Mouse (Mus musculus) adrenal gland, adult 18-20 months (tissue): ENCODE measurements around the gene Olfr224. TPM values are rescaled to one million over a fixed set of nuclear protein-coding genes. Genes with fewer than 3 reads are reported as not detected.
A peak's percentile ranks its signal among the peaks of the same experiment; 100 is the strongest.
"Not testable (repeated sequence)": the region's sequence is repeated elsewhere in the genome, so short reads cannot be mapped to it uniquely, and the experiment has no call there.

Experiments used
- DNase-seq, 2 experiments: peaks; one replicate each; pipeline ENCODE4 v3.0.0; 2021 to 2022; ENCODE audit warnings: low spot score in 2 of 2
- long read RNA-seq, 2 experiments: library from polyadenylated mRNA; stranded (forward); transcript quantifications; one replicate each; pipeline ENCODE4 v2.0.0; 2021
- total RNA-seq, 2 experiments: library from RNA; stranded (reverse); gene quantifications; 1 replicate in 1 of 2; 2 replicates in 1 of 2; pipeline ENCODE4 v1.2.3; 2021

The Olfr224 gene
- not detected for total RNA-seq
- long read RNA-seq, experiment 1, result 0 reads
- long read RNA-seq, experiment 2, result 0 reads

DNA sequence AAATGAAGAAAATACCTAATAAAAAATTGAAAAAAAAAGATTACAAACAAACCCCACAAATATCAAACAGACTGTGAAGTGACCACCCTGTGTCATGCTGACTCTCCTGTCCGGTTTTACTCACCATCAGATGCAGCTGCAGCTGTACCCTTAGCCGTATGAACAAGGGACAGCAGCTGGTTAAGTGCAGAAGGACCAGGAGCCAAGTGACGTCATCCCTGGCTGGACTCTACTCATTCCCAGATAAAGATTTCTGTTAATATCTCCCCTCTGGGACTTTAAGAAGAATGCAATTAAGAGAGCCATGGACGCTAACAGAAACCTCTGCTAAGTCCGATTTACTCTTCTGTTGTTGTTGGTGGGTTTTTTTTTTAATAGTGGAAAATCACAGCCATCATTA, at the start of gene Olfr224:
TSS of gene Olfr224 (minus strand) at position 149 of the 400 bp plus-strand sequence.
- DNase-seq, result no peak

DNA sequence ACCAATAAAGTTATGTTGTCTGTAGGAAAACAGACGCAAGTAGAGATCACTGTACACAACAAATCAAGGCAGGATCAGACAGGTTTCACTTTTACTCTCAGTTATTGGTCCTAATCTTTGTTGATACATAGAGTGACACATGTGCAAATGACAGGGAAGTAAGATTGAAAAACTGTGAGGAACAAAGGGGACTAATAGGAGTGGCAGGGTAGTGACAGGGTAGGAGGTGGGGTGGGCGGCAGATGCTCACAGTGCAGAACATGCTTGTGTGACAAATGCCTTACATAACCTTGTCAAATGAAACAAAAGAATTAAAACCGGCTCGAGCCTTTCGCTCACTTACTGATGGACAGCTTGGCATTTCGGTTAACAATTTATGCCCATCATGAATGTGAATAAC, 48.4 kb upstream of the Olfr224 start:
- no peak for DNase-seq

DNA sequence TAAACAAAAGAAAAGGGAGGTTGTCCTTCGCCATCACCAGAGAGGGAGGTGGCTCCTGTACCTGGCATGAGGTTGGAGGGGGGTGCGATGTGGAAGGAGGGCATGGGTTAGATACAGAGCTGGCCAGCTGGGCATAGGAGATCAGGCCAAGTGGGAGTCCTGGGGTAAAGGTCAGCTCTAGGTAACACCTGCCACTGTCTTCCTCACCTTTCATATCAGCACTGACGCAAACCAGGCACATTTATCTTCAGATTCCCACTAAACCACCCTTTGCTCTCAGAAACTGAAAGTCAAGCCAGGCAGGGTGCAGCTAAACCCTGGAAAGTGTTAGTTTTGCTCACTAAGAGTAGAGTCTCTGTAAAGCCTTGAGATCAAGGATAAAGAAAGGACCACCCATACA, 48.0 kb upstream of the Olfr224 start:
- DNase-seq, result no peak

DNA sequence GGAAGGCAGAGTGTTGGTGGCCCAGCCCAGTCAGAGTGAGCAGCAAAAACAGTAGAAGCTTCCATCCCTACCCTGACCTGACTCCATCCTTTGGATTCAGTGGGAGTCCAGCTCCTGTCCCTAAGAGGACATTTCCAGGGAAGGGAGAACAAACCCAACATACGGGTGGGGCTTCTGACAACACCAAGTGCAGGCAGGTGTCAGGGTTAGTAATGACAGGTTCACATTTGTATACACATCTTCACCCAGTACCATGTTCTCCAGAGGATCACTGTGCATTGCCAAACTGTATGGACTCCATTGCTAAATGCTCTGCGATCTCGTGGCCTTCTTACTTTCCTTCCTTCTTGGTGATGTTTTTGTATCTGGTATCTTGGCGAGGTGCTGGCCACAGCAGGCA, 45.6 kb upstream of the Olfr224 start, which contains the start of gene 2210407C18Rik:
TSS of gene 2210407C18Rik (minus strand) at position 101 of the 400 bp plus-strand sequence.
- DNase-seq, result no peak

DNA sequence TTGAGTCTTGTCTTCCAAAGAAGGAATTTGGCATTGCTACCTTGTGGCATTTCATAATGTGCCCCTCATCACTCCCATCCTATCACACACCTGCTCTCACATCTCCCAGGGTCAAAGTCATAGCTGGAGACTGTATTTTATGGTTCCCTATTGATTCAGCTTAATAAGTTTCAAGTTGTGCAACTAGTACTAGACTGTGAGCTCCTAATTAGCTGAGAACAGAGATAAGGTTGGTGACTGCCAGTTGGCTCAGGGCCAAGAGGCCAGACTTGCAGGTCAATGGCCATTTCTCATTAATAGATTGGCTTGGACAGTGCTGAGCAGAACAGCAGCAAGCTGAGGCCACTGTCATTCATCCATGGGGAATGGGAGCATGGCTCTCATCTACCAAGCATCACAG, 44.2 kb upstream of the Olfr224 start:
- DNase-seq, result no peak

DNA sequence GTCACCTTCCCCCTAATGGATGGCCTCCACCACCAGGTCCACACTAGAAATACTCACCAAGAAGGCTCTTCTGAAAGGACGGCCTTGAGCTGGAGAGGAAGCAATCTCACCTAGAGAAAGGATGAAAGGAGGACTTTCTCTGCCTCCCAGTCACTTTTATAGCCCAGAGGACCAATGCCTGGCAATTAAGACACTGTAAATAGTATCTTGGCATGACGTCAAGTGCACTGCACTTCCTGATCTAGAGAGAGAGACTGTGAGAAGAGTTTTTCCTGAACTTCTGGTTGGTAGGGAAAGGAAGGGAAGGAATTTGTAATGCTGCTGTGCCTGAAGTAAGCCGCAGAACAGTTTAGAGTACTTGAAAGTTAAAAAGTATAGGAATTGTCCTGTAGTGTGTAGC, 43.0 kb upstream of the Olfr224 start:
- no peak for DNase-seq

DNA sequence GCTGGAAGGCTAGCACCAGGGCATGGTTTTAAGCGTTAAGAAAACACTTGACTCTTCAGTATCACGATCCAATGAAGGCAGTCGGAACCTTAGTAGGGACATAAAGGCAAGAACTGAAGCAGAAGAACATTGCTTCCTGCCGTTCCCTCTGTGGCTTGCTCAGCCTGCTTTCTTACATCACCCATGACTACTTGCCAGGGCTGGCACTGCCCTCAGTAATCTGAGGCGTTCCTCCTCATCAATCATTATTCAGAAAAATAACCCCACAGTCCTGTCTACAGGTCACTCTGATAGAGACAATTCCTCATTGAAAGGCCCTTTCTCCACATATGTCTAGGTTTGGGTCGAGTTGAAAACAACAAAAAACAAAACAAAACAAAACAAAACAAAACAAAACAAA, 36.7 kb upstream of the Olfr224 start:
- no peak for DNase-seq

DNA sequence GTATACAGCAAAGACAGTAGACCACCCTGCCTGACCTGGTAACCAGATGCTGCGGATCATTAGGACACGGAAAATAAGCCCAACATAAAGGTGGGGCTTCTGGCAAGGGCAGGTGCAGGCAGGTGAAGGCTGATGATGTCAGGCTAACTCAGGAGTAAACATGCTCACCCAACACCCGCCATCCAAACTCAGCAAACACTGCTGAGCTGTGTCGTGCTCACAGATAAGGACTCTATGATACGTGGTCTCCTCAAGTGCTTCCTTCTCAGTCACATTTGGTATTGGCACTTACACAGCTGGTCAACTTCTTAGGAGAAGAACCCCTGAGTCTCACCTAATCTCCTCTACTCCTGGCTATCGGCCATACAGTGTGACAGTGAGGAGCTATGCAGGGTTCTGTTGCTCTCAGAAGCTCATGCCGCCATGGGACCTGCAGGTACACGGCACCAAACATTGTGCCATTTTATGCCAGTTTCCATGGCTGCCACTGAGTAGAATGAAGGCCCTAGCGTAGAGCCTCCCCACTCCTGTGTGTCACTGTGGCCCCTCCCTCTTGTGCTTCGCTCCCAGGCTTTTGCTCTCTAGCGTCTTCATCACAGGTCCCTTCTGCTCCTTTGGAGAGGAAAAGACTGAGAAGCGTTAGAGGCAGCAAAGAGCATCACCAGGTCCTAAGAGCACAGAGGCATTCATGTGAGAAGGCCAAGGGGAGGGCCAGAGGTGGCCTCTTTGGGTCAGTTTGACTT, 36.0 kb upstream of the Olfr224 start:
- no peak for DNase-seq

DNA sequence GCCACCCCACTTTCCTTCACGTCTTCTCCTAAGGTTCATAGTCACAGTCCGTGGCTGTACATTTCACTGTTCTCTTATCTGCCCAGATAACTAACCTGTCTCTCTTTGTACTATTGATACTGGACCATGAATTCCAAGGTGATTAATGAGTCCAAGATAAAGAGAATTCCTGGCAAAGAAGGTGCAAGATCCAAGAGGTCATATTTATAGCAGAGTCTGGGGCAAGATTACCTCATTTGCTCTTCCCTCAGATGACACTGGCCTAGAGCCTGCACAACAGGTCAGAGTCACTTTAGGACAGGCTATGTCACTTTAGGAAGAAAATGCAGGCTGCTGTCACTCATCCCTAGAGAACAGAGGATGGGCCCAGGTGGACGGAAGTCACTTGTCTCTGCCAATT, 34.9 kb upstream of the Olfr224 start:
- no peak for DNase-seq

DNA sequence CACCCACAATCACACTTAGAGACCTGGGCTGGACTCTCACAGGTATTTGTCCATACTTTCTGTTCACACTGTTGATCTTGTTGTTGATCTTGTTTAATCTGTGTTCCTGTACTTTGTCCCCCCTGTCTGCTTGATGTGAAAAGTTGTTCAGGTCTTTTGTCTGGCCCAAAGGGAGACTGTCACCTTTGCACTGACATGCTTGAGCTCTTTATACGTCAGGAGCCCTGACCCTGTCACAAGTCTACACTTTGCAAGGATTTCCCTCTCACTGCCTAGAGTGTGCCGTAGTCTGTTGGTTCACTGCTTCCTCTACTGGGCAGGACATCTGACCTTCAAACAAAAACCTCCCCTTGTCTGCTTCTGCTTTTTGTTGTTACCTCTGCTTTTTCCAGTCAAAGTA, 34.3 kb upstream of the Olfr224 start:
- no peak for DNase-seq

DNA sequence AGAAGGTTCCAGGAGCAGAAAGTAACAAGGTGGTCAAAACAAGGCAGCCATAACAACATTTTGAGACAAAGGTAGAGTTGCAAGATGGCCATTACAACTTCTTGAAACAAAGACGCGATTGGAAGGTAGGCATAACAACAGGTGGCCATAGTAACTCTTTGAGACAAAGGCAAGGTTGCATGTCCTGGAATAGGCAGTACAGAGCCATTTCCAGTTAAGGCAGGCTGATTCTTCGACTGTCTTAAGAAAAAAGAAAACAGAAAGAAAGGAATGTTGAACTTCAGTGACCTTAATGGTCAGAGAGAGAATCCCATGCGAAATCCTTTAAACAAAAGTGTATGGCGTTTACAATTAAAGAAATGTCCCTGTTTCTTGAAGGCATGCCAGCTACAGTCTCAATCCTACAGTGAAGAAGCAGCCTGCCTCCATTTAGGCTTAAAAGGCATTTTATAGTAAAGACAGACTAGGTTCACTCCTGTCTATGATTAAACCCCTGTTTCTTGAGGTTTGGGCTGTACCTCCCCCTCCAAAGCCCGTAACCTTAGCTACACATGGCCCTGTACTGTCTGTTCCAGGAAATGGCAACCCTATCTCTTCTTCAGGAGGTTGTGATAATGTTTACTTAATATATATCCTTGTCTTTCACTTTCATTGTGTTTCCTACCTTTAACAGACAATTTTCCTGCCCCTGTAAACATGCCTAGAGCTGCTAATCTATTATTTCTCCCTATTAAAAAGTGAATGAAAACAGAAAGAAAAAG, 32.6 kb upstream of the Olfr224 start:
- no peak for DNase-seq

DNA sequence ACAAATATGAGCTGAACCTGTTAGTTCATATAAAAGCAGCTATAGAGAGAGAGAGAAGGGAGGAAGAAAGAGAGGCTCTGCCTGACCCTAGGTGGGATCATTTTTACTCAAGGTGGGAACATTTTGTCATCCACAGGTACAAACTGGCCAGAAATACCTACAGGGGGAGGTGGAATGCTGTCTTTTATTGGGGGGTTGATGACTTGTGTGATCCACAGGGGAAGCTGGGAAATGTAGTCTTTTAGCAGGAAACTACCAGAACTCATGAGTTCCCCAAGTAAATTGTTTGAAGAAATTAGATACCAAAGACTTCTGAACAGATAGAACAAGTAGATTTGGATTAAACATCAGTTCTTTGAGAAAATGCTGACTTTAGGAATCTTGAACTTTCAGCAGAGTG, 31.7 kb upstream of the Olfr224 start:
- DNase-seq, result no peak

DNA sequence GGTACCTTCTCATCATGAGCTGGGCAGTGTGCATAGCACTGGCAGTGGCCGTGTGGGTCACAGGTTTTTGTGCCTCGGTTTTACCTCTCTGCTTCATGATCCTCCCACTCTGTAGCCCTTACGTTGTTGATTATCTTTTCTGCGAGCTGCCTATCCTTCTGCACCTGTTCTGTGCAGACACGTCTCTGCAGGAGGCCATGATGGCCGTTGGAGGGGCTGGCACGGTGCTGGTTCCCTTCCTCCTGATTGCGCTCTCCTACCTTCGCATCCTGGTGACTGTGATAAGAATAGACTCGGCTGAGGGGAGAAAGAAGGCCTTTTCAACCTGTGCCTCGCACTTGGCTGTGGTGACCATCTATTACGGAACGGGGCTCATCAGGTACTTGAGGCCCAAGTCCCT, 27.5 kb upstream of the Olfr224 start:
- no peak for DNase-seq

DNA sequence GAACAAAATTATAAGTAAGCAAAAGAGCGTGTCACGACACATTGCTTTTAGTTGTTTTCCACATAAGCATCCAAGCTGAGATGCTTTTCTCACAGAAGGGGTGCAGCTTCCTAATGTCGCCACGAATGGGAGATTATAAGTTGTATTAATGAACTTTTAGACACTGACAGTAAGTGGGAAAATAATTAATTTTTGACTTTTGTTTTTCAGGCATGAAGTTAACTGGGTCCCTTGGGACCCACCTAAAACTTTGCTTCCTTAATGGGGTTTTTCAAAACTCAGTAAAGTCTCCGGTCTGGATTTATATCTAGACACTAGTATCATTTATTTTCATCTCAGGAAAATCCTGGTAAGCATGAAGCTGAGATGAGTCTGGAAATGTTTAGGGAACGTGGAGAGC, 24.5 kb upstream of the Olfr224 start, which contains the start of gene Olfr324:
TSS of gene Olfr324 (plus strand) at position 301 of the 400 bp plus-strand sequence.
- no peak for DNase-seq

DNA sequence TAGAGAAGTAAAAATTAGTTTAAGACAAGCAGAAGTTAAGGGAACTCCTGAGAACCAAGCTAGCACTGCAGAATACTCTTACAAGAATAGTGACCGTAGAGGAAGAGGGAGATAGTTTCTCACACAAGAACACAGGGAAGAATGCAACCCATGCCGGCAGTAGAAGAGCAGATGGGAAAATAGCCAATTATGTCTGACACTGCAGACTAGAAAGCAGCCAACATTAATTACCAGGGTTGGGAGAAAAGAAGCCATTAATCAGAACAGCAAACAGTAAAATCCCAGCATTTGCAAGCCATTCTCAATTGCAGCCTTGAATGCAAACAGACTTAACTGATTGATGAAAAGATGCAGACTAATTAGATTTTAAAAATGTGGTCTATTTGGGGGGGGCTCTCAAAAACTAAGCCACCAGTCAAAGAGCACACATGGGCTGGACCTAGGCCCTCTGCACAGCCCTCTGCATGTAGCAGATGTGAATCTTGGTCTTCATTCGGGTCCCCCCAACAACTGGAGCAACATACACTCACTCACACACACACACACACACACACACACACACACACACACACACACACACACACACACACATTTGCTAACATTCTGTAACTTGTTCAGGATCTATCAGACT, 18.4 kb upstream of the Olfr224 start:
- DNase-seq, result no peak

DNA sequence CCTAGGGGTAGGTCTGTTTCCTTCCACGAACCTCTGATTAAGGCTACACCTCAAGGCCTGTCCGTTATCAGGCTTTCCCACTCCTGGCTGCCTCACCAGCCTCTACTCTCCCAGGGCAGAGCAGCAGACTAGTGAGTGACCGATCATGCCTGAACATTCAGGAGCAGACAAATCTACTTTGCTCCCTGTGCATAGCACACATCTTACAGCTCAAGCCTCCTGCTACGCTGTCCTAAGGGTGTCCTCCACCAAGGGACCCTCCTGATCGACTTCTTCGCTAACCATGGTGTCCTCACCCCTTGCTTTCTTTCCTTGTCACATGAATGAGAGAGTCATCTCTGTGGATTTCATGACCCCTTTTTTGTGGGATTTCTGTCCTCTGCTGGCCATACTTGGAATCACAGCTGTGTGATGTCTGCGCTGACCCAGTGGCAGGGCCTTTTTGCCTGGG, 17.6 kb upstream of the Olfr224 start:
- DNase-seq, result peak; percentile 61 to 63

DNA sequence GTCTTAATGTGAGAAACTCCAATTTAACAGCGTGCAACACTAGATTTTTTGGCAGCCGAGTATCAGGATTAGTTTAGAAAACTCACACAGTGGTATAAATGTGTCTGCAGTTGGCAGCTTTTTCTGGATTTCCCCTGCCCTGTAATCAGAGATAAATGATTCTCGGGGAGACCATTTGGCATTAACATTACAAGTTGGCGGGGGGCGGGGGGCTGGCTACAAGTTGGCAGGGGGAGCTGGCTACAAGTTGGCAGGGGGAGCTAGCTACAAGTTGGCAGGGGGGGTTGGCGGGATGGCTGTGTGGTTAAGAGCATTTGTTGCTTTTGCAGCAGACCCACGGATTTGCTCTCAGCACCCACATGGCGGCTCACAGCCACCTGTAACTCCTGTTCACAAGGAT, 8.3 kb upstream of the Olfr224 start:
- DNase-seq, result no peak

DNA sequence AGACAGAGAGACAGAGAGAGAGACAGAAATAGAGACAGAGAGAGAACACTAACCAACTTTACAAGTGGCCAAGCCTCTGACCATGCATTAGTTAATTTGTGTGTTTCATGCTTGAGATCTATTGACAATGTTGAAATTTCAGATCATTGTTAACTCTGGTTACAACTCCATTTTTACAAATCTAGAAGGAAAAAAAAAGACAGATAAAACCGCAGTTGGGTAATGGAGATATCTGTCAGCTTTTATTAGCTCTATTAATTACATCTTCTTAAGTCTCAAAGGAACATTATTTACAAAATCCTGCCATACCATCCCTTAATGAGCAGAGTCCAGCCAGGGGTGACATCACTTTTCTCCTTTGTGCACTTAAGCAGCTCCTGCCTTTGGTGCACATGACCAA, 7.1 kb upstream of the Olfr224 start, which contains the start of gene Olfr325:
TSS of gene Olfr325 (plus strand) at position 301 of the 400 bp plus-strand sequence.
- DNase-seq, result no peak

DNA sequence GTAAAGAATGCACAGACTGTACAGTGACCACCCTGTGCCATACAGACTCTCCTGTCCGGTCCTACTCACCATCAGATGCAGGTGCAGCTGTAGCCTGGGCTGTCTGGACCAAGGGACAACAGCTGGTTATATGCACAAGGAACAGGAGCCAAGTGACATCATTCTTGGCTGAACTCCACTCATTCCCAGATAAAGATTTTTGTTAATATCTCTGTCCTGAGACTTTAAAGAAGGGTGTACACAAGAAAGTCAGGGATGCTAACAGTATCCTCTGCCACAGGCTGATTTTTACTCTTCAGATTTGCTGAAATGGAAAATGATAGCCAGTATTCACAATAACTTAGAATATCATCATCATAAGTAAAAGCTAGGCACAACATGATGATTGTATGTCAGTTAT, 14.8 kb downstream of the Olfr224 start, which contains the start of gene Olfr328:
TSS of gene Olfr328 (minus strand) at position 101 of the 400 bp plus-strand sequence.
- no peak for DNase-seq

DNA sequence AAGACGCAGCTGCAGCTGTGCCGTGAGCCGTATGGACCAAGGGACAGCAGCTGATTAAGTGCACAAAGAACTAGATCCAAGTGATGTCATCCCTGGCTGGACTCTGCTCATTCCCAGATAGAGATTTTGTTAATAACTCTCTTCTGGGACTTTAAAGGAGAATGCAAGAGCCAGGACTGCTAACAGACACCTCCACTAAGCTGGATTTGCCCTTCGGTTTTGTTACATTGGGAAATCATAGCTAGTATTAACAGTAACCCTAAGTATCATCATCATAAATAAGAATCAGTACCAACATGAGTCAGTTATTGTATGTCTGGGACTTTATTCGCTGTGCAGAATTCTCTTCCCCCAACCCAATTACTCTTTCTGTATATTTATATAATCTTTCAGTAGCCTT, 24.0 kb downstream of the Olfr224 start, which contains the start of gene Olfr329-ps:
TSS of gene Olfr329-ps (minus strand) at position 101 of the 400 bp plus-strand sequence.
- DNase-seq, result no peak

DNA sequence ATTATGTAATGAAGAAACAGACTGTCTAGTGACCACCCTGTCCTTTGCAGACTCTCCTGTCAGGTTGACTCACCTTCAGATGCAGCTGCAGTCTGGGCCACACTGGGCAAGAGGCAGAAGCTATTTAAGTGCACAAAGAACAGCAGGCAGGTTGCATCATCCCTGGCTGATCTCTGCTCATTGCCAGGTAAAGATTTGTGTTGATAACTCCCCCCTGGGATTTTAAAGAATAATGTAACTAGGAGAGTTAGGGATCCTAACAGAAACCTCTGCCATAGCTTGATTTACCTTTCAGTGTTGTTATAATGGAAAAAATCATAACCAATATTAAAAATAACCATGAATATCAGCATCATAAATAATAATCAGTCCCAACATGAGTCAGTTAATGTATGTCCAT, 35.6 kb downstream of the Olfr224 start, which contains the start of gene Olfr330:
TSS of gene Olfr330 (minus strand) at position 101 of the 400 bp plus-strand sequence.
- not testable (repeated sequence) for DNase-seq
